Mouse (Mus musculus) B cell, adult 2 months (primary cell): ENCODE data around the gene Cit.

Experiments
- DNase-seq, 2 experiments: peaks; one replicate each; pipeline ENCODE4 v3.0.0; 2022

Gene Cit

DNA sequence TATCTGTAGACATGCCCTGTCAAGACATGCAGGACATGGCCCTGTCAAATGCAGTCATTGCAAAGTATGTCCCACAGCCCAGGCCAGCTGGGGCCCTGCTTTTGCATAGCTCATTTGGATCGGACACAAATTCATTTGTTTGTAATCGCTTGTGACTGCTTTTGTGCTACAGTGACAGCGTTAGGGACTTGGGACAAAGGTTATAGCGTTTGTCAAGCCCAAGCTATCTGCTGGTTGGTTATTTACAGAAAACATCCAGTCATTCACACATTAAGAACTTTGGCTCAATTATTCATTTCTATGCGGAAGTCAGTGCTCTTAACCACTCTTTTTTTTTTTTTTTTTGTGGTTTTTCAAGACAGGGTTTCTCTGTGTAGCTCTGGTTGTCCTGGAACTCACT is 207.1 kb downstream of the Cit start:
- no peak for DNase-seq

DNA sequence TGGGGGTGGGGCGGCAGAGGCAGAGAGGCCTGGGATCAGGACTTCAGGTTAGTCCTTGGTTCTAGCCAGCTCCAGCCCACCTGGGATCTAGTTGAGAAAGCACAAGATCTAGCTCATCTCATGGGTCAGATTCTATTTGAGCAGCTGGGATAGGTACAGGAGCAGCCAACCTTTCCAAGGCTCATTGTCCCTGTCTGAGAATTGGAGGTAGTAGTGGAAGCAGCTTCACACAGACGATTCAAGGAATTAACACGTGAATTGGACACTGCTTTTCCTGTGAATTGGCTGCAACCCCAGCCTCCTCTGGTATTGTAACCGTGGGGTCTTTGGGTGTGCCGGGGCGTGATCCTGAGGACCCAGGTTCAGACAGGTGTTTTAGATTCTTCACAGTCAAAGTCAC is 207.7 kb downstream of the Cit start:
- no peak for DNase-seq
